Mouse (Mus musculus) retina, postnatal 7 days (tissue): ENCODE measurements at regions not wholly inside any gene's neighbourhood (a gene's known extent, or its start where the extent isn't known, plus 50 kb on each side); places are given as distances from the start of the nearest gene placed in this dataset.
"Not testable (repeated sequence)": the region's sequence is repeated elsewhere in the genome, so short reads cannot be mapped to it uniquely, and the experiment has no call there.

ENCODE experiments used
- DNase-seq: peaks from one replicate; pipeline ENCODE4 v3.0.0-alpha.2; 2012; ENCODE audit warnings: low read depth, low spot score

DNA sequence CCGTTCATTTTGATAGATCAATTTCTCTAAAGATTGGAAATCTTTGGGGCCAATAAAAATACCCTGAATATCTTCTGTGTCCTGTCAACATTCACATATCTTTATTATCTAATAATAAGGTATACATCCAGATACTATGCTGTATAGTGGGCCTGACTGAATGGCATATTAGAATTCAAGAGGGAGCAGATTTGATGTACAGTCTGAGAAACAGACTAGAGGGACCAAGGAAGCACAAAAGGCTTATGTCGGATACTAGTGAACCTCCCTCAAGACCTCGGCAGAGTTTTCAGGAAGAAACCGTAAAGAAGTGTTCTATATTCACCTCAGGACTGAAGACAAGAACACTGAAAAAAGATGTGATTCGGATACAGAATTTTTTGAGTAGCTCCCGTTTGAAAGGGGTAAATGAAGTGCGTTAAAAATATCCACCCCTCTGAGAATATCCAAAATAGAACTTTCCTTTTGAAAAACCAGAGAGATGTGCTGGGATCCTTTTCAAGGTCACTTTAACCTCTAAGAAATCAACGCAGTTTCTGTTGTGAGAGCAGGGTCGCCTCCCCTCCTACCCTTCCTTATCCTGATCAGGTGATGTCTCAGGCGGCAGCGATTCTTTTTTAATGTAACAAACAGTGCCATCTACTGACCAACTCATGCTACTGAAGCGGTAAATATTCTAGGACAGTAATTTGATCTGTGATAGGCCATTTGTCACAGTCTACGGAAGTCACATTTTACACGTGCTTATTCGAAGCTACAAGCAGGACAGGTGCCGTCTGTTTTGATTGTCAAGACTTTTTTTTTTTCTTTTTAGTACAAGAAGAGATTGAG, 485.1 kb upstream of the Hsf2 start:
- peak; percentile 25 for DNase-seq

- no peak for DNase-seq
These were observed 484.5 kb upstream of the Hsf2 start for GRCm38 (mm10) chr10:57001723-57002110.

DNA sequence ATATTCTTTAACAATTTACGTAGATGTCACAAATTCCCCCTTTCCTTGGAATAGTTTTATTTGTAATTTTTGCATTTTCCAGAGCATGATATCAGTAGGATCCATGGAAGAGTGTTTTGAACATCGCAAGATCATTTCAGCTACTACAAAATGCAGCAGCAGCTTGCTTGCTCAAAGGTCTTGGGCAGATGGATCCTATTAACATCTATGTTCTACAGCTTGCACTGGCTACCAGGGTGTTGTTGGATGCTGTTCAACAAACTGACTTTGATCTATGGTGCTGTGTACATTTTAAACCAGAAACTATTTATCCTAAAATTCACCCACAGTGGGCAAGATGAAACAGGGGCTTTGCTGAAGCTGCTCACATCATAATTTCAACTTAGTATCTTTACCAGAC, 448.5 kb upstream of the Hsf2 start:
- no peak for DNase-seq

DNA sequence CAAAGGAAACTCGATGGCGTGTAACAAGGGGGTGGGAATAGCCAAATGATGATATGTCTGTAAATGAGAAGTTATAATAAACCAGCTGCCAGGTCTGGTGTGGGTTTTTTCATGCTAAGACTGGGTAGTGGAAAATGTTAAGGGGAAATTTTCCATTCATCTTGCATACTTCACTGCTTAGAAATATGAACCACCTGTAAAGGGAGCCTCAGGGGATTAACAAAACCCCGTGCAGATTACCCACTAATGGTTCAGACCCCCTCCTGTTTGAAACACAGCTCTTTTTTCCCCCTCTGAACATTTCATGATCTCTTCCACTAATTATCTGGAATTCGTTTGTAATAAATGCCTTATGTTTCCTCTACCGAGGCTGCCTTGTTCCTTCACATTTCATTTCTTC, 446.0 kb upstream of the Hsf2 start:
- no peak for DNase-seq

DNA sequence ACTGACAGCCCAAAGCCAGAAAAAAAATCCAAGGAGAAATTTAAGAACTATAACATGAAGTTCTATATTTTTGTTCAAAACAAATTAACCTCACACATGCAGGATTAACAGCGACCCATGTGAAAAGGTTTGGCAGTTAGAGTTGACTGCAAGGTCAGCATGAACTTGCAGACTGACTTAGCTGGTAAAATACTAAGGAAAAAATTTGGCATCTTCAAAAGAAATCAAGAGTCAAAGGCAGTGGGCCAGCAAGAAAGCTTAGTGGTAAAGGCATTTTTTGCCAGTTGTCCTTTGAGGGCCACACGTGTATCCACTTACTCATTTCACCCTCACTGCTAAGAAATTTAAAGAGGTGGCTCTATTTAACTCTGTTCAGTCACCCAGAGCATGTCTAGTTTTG, 440.2 kb upstream of the Hsf2 start:
- DNase-seq = no peak

DNA sequence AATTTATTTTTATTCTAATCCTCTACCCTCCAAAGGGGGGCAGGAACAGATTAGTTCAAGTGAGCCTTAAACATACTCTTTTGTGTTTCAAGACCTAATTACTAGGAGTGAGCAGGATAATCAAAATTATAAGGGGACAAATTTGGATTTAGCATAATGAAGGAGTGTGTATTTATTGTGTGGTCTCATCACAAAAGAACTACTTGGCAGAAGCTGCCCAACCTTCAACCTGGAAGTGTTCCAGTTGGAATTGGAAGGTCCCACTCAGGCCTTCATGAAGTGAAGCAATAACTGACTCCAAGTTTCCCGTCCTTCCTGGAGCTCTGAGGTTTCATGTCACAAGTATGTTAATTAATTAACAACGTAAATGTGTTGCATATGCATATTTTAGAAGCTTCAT, 439.3 kb upstream of the Hsf2 start:
- DNase-seq = no peak

- no peak for DNase-seq
These were observed 438.5 kb upstream of the Hsf2 start for GRCm38 (mm10) chr10:57047719-57048118.

DNA sequence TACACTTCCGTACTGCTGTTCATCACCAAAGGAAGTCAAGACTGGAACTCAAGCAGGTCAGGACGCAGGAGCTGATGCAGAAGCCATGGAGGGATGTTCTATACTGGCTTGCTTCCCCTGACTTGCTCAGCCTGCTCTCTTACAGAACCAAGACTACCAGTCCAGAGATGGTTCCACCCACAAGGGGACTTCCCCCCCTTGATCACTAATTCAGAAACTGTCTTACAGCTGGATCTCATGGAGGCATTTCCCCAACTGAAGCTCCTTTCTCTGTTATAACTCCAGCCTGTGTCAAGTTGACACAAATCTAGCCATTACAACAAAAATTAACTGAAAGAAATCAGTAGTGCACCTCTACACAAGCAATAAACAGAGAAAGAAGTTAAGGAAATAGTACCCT, 432.8 kb upstream of the Hsf2 start:
- DNase-seq = not testable (repeated sequence)

GRCm38 (mm10) chr10:57090131-57090530, 396.1 kb upstream of the Hsf2 start:
- DNase-seq = no peak

DNA sequence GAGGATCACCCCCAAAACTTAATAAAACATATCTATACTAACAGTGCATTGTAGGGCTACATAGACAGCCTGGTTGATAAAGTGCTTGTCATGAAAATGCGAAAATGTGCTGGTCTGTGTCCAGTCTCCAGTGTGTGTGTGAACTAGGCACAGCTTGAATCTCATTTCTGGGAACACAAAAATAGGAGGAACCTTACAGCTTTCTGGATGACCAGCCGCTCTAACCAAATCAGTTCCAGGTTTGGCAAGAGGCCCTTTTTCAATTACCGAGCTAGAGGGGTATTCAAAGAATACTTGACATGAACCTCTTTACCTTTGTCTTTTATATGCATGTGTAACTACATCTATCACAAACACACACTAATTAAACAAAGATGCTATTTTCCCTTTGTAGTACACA, 390.3 kb upstream of the Hsf2 start:
- no peak for DNase-seq

GRCm38 (mm10) chr10:57113359-57113758, 372.8 kb upstream of the Hsf2 start:
- DNase-seq = no peak

DNA sequence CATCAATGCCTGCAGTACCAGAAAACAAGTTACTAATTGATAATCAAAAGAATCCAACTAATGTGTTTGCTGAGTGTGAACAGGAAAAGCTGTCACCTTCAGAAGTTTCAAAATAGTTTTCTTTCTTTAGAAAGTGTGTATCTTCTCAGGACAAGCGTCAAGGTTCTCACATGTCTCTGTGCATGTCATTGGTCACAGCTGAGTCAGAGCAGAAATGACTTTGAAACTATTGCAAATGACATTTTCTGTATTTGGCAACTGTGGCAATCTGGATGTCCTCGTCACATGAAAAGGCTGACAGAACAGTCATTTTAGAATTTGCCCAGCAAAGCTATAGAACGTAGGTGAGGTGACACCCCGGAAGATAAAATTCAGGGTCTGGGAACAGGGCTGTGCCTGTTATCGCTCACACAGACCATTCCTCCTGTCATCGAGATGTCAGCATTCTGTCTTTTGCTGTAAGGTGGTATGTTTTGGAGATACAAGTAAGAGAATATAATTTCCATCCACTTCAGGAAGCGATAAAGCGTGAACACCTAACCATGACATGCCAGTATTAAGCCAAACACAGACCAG, 371.4 kb upstream of the Hsf2 start:
- no peak for DNase-seq

DNA sequence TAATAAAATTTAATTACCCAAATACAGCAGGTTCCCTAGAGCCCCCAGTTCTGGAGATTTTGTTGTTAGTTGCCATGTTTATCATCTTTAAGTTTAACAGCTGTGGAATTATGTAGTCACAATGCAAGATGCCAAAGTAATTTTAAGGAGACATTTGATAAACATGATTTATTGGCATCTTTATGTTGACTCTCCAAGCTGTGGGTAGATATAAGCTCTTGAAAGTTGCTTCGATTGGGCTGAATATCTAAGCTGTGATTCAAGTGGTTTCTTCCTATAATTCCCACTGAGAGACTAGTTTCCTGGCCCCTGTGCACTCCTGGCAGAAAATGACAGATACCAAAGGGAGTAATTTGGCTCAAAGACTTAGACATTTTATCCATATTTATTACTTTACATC, 364.7 kb upstream of the Hsf2 start:
- no peak for DNase-seq

- no peak for DNase-seq
These were observed 359.0 kb upstream of the Hsf2 start for GRCm38 (mm10) chr10:57127185-57127584.

DNA sequence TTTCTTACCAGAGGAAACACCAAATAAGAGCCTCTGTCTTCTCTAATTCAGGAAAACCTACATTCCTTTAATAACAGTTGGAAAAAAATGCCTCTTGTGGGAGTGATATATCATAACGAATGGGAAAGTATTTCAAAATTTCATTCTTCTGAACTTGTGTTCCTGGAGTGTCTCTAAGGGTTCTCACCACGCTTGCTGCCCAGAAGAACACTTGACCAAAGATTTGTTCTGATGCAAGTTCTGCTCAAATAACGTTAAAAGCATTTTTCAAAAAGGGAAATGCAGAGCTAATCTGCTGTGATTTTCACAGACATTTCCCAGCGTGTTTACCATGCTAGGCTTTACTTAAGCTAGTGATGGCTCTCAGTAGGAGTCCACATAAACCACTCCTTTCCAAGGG, 329.8 kb upstream of the Hsf2 start:
- DNase-seq = no peak

DNA sequence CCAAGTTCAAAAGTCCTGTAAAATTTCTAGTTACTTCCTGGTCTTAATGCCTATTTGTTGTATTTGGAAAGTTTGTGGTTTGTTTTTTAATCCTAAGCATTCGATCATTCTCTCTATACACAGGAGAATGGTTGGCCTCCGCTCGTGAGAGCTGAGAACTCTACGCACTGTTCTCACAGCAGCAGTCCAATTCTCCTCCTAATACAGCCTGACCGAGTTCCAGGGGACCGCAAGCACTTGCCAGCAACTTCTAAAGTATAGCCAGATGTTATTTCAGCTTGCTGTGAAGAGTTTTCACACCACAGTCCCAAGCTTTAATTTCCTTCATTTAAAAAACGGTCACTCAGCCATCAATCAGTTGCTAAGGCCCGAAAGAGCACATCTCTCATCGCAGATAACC, 329.3 kb upstream of the Hsf2 start:
- no peak for DNase-seq

- no peak for DNase-seq
These were observed 325.6 kb upstream of the Hsf2 start for GRCm38 (mm10) chr10:57160546-57160945.

- no peak for DNase-seq
These were observed 322.8 kb upstream of the Hsf2 start for GRCm38 (mm10) chr10:57163359-57163758.

GRCm38 (mm10) chr10:57183560-57183959, 302.6 kb upstream of the Hsf2 start:
- DNase-seq = no peak

GRCm38 (mm10) chr10:57210701-57211100, 275.5 kb upstream of the Hsf2 start:
- DNase-seq = no peak

- DNase-seq = no peak
These were observed 255.1 kb upstream of the Hsf2 start for GRCm38 (mm10) chr10:57231117-57231516.

- peak; percentile 6 for DNase-seq
These were observed 205.0 kb upstream of the Hsf2 start for GRCm38 (mm10) chr10:57281220-57281619.

GRCm38 (mm10) chr10:57282896-57283295, 203.3 kb upstream of the Hsf2 start:
- no peak for DNase-seq

GRCm38 (mm10) chr10:57291596-57291995, 194.6 kb upstream of the Hsf2 start:
- DNase-seq = no peak
